Mouse (Mus musculus): ENCODE measurements around the gene Hrh2. TPM values are rescaled to one million over a fixed set of nuclear protein-coding genes. Genes with fewer than 3 reads are reported as not detected.
A peak's percentile ranks its signal among the peaks of the same experiment; 100 is the strongest.

The Hrh2 gene
- polyA plus RNA-seq, 1 experiment from 2014 or later, result 2.6 TPM

DNA sequence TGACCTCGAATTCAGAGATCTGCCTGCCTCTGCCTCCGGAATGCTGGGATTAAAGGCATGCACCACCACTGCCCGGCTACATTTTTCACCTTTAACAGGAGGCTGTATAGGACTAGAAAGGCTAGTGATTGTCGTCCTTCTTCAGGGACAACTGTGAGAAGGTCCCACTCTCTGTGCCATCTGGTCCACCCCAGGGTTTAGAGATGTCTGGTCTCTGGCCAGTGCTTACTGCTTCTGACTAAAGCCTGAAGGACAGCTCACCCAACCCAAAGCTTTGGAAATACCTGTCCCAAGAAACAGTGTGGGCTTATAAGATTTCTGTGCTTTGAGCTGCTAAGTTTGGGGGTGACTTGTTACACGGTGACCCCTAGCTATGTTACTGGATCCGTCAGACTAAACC is 21.6 kb upstream of the Hrh2 start:
- H3K36me3 ChIP-seq (ENCODE audit: control insufficient read depth, insufficient read depth, low read length), result no peaks in the 10 kb centered on the region
- ATAC-seq (ENCODE audit: low FRiP score, low TSS enrichment) (no peak), DNase-seq (ENCODE audit: low spot score) (no peak)
- no peak overlapping the region for H3K9ac ChIP-seq (ENCODE audit: low read length)
- H3K4me2 ChIP-seq (replicated peaks; ENCODE audit: low read depth), result no peak overlapping the region
- no peak overlapping the region for H3K27ac ChIP-seq (replicated peaks)
- TF ChIP-seq CTCF (IDR thresholded peaks at IDR 0.05; ENCODE audit: low read depth) (no peak), EP300 (optimal IDR thresholded peaks at IDR 0.05) (no peak)
- H3K4me1 ChIP-seq (replicated peaks; ENCODE audit: control insufficient read depth, insufficient read depth), result no peaks in the 10 kb centered on the region
- no peak overlapping the region for H3K4me3 ChIP-seq (ENCODE audit: low read depth, low read length)
- H3K27me3 ChIP-seq (ENCODE audit: control insufficient read depth, insufficient read depth, low read length), result no peaks in the 10 kb centered on the region
- no peaks in the 10 kb centered on the region for H3K9me3 ChIP-seq (ENCODE audit: control insufficient read depth, low read length)
- 82% methylated on average over 6 of the region's 6 CpGs for WGBS

DNA sequence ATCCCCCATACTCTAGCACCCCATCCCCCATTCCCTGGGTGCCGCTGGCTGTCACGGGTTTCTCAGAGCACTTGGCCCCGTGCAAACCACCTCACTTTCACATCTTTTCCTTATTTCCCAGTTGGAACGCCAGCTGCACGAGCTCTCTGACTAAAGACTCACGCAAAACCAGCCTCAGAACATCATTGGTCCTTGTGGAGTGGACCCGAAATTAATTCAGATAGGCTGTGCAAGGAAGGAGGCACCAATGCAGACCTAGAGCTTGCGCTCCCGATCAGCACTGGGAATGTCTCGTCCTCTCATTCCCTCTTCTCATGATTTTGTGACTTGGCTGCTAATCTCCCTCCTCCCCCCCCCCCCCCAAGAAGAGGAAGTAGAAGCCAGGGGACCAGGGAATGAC is 20.6 kb upstream of the Hrh2 start:
- no peak for ATAC-seq (ENCODE audit: low FRiP score, low TSS enrichment)
- DNase-seq (ENCODE audit: low spot score), result no peak
- Histone ChIP-seq H3K4me2 (replicated peaks; ENCODE audit: low read depth) (no peak overlapping the region), H3K9ac (ENCODE audit: low read length) (no peak overlapping the region), H3K27ac (replicated peaks) (no peak overlapping the region), H3K4me1 (replicated peaks; ENCODE audit: control insufficient read depth, insufficient read depth) (no peaks in the 10 kb centered on the region), H3K27me3 (ENCODE audit: control insufficient read depth, insufficient read depth, low read length) (no peaks in the 10 kb centered on the region), H3K36me3 (ENCODE audit: control insufficient read depth, insufficient read depth, low read length) (no peaks in the 10 kb centered on the region), H3K4me3 (ENCODE audit: low read depth, low read length) (no peak overlapping the region), H3K9me3 (ENCODE audit: control insufficient read depth, low read length) (no peaks in the 10 kb centered on the region)
- TF ChIP-seq CTCF (IDR thresholded peaks at IDR 0.05; ENCODE audit: low read depth) (no peak), EP300 (optimal IDR thresholded peaks at IDR 0.05) (no peak)
- 73% methylated on average over 10 of the region's 10 CpGs for WGBS

DNA sequence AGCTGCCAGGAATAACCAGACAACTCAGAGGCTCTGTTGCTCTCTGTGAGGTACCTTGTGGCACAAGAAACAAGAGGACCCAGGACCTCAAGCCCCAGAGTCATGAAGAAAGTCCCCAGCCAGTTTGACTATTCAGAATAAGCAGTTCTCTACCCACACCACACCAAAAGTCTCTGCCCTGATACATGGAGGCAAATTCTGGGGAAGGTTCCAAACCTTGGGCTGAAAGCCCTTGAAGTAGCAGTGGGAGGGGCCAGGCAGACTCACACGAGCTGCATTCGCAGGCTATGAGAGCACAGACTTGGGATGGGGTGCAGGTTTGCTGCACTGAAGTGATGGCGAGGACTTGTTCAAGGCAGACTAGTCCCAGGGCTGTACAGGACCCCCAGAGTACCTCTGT is 20.2 kb upstream of the Hrh2 start:
- no peaks in the 10 kb centered on the region for H3K27me3 ChIP-seq (ENCODE audit: control insufficient read depth, insufficient read depth, low read length)
- WGBS, result 38% methylated on average over 3 of the region's 3 CpGs

DNA sequence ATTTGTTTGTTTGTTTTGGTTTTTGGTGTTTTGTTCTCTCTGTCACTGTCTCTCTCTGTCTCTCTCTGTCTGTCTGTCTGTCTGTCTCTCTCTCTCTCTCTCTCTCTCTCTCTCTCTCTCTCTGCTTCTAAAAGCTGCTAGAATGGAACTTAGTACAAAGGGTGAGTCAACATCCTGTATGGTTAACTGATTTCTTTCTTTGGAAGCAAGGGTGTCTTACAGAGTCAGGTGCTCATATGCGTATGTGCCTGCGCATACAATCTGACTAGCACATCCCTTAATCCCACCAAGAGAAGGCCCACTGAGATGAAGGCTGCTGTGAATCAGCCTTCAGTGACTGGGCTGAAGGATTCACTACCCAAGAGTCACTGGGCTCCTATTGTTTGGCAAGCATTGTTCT is 18.0 kb upstream of the Hrh2 start:
- Histone ChIP-seq H3K27me3 (ENCODE audit: control insufficient read depth, insufficient read depth, low read length) (no peaks in the 10 kb centered on the region), H3K4me1 (replicated peaks; ENCODE audit: control insufficient read depth, insufficient read depth) (no peaks in the 10 kb centered on the region), H3K4me3 (ENCODE audit: low read depth, low read length) (no peak overlapping the region), H3K9me3 (ENCODE audit: control insufficient read depth, low read length) (no peaks in the 10 kb centered on the region), H3K4me2 (replicated peaks; ENCODE audit: low read depth) (no peak overlapping the region), H3K27ac (replicated peaks) (no peak overlapping the region), H3K9ac (ENCODE audit: low read length) (no peak overlapping the region), H3K36me3 (ENCODE audit: control insufficient read depth, insufficient read depth, low read length) (no peaks in the 10 kb centered on the region)
- ATAC-seq (ENCODE audit: low FRiP score, low TSS enrichment) (no peak), DNase-seq (ENCODE audit: low spot score) (no peak)
- no peak for TF ChIP-seq EP300 (optimal IDR thresholded peaks at IDR 0.05)
- TF ChIP-seq CTCF (IDR thresholded peaks at IDR 0.05; ENCODE audit: low read depth), result no peak
- WGBS, result 93% methylated on average over 2 of the region's 2 CpGs

More for the DNA sequence above, 20.2 kb upstream of the Hrh2 start:
- Histone ChIP-seq H3K9ac (ENCODE audit: low read length) (no peak overlapping the region), H3K9me3 (ENCODE audit: control insufficient read depth, low read length) (no peaks in the 10 kb centered on the region), H3K27ac (replicated peaks) (no peak overlapping the region), H3K4me3 (ENCODE audit: low read depth, low read length) (no peak overlapping the region), H3K36me3 (ENCODE audit: control insufficient read depth, insufficient read depth, low read length) (no peaks in the 10 kb centered on the region), H3K4me1 (replicated peaks; ENCODE audit: control insufficient read depth, insufficient read depth) (no peaks in the 10 kb centered on the region), H3K4me2 (replicated peaks; ENCODE audit: low read depth) (no peak overlapping the region)
- TF ChIP-seq EP300 (optimal IDR thresholded peaks at IDR 0.05) (no peak), CTCF (IDR thresholded peaks at IDR 0.05; ENCODE audit: low read depth) (no peak)
- no peak for DNase-seq (ENCODE audit: low spot score)
- ATAC-seq (ENCODE audit: low FRiP score, low TSS enrichment), result no peak

DNA sequence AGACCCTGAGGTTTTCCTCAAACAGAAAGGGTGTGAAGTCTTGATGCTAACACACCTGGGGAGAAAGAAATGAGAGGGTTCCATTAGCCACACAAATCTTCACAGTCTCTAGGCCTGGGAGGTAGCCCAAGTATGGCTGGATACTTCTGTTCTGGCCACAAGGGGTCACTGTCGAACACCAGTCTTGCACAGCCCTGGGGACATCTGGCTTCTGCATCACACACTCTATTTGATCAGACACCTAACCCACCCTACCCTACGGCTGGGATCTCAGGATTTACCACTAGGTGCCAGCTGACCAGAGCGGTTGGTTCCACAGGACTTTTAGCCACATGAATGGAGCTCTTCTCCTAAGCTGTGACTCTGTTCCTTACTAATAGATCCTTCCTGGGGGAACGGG is 17.2 kb upstream of the Hrh2 start:
- TF ChIP-seq EP300 (optimal IDR thresholded peaks at IDR 0.05), result no peak
- peak; percentile 37 for TF ChIP-seq CTCF (IDR thresholded peaks at IDR 0.05; ENCODE audit: low read depth)
- Histone ChIP-seq H3K4me1 (replicated peaks; ENCODE audit: control insufficient read depth, insufficient read depth) (no peaks in the 10 kb centered on the region), H3K4me2 (replicated peaks; ENCODE audit: low read depth) (no peak overlapping the region), H3K4me3 (ENCODE audit: low read depth, low read length) (no peak overlapping the region), H3K27me3 (ENCODE audit: control insufficient read depth, insufficient read depth, low read length) (no peaks in the 10 kb centered on the region), H3K36me3 (ENCODE audit: control insufficient read depth, insufficient read depth, low read length) (no peaks in the 10 kb centered on the region), H3K9ac (ENCODE audit: low read length) (no peak overlapping the region), H3K9me3 (ENCODE audit: control insufficient read depth, low read length) (no peaks in the 10 kb centered on the region), H3K27ac (replicated peaks) (no peak overlapping the region)
- ATAC-seq (ENCODE audit: low FRiP score, low TSS enrichment), result no peak
- no peak for DNase-seq (ENCODE audit: low spot score)
- WGBS, result 87% methylated on average over 4 of the region's 4 CpGs

DNA sequence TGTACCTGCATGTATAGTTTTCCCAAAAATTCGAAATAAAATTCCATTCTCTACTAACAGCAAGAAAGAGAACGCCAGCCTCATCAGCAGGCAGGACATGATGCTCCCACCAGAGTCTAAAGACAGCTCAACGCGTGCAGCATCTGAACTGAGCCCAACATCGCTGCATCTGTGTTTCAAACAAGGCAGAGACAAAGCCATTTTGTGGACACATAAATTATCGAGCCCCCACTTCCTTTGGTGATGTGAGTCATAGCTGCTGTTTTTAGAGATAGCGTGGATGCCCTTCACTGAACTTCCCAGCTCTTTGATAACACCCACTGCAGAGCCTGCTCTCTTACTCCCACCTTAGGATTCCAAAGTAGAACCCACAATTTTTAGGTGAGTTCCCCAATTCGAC is 16.5 kb upstream of the Hrh2 start:
- no peaks in the 10 kb centered on the region for H3K36me3 ChIP-seq (ENCODE audit: control insufficient read depth, insufficient read depth, low read length)
- 82% methylated on average over 8 of the region's 8 CpGs for WGBS
- DNase-seq (ENCODE audit: low spot score), result no peak

More for the DNA sequence above, 16.5 kb upstream of the Hrh2 start:
- Histone ChIP-seq H3K27me3 (ENCODE audit: control insufficient read depth, insufficient read depth, low read length) (no peaks in the 10 kb centered on the region), H3K9me3 (ENCODE audit: control insufficient read depth, low read length) (no peaks in the 10 kb centered on the region), H3K4me1 (replicated peaks; ENCODE audit: control insufficient read depth, insufficient read depth) (no peaks in the 10 kb centered on the region), H3K9ac (ENCODE audit: low read length) (no peak overlapping the region), H3K4me3 (ENCODE audit: low read depth, low read length) (no peak overlapping the region), H3K27ac (replicated peaks) (no peak overlapping the region), H3K4me2 (replicated peaks; ENCODE audit: low read depth) (no peak overlapping the region)
- no peak for ATAC-seq (ENCODE audit: low FRiP score, low TSS enrichment)
- TF ChIP-seq CTCF (IDR thresholded peaks at IDR 0.05; ENCODE audit: low read depth), result no peak
- no peak for TF ChIP-seq EP300 (optimal IDR thresholded peaks at IDR 0.05)

All from stomach, postnatal 0 days (tissue).